Mouse (Mus musculus) heart, embryonic 11.5 days (tissue): ENCODE measurements around the gene Fam43a. TPM values are rescaled to one million over a fixed set of nuclear protein-coding genes. Genes with fewer than 3 reads are reported as not detected.

Experiments
- ATAC-seq: fragments of 200-750 bp; cut with Nextera tagmentation; replicated peaks from 2 replicates; pipeline ENCODE4 v1.8.0; 2017; ENCODE audit warnings: moderate library complexity; ENCODE audit not compliant: insufficient number of reproducible peaks, low FRiP score, low TSS enrichment
- H3K27ac ChIP-seq: fragments of 300-500 bp; sonication (generic); 2 replicates; pipeline ENCODE4 v1.5.1; 2014; ENCODE audit warnings: mild to moderate bottlenecking, low read depth, low read length
- H3K27me3 ChIP-seq: fragments of 300-500 bp; sonication (generic); 2 replicates; pipeline ENCODE4 v1.6.1; 2014; ENCODE audit warnings: mild to moderate bottlenecking, low read length, mixed read lengths; ENCODE audit not compliant: control insufficient read depth, insufficient read depth
- H3K36me3 ChIP-seq: fragments of 300-500 bp; sonication (generic); 2 replicates; pipeline ENCODE4 v1.6.1; 2014; ENCODE audit warnings: mild to moderate bottlenecking, low read length, moderate library complexity, mixed read lengths; ENCODE audit not compliant: control insufficient read depth, insufficient read depth
- H3K4me1 ChIP-seq: fragments of 300-500 bp; sonication (generic); 2 replicates; pipeline ENCODE4 v1.6.1; 2014; ENCODE audit warnings: low read length; ENCODE audit not compliant: control insufficient read depth, insufficient read depth
- H3K4me2 ChIP-seq: fragments of 300-500 bp; sonication (generic); 2 replicates; pipeline ENCODE4 v1.6.1; 2014; ENCODE audit warnings: mild to moderate bottlenecking, moderate library complexity
- H3K4me3 ChIP-seq: fragments of 300-500 bp; sonication (generic); 2 replicates; pipeline ENCODE4 v1.5.1; 2014; ENCODE audit warnings: low read depth, low read length
- H3K9ac ChIP-seq: fragments of 300-500 bp; sonication (generic); 2 replicates; pipeline ENCODE4 v1.6.1; 2014; ENCODE audit warnings: mild to moderate bottlenecking, low read depth, low read length, moderate library complexity
- H3K9me3 ChIP-seq: fragments of 300-500 bp; sonication (generic); replicated peaks from 2 replicates; pipeline ENCODE4 v1.6.1; 2016; ENCODE audit warnings: low read length; ENCODE audit not compliant: control insufficient read depth
- WGBS: fragments of 180-500 bp; shearing (Covaris S2); extraction: QIAGEN DNeasy Blood & Tissue Kit; methylation state at CpG from one replicate; pipeline ENCODE4 v1.1.7; 2014; ENCODE audit not compliant: insufficient replicate concordance; 5-methylcytosine and 5-hydroxymethylcytosine counted together
- polyA plus RNA-seq: library from polyadenylated mRNA; unstranded; fragments of >200 nt; fragmentation: Nextera tagmentation; extraction: Ambion mirVana; gene quantifications from 2 replicates; pipeline ENCODE4 v1.2.1, GENCODE M21; 2014

The Fam43a gene
- polyA plus RNA-seq, 1 experiment from 2014 or later, result 6.6 TPM

DNA sequence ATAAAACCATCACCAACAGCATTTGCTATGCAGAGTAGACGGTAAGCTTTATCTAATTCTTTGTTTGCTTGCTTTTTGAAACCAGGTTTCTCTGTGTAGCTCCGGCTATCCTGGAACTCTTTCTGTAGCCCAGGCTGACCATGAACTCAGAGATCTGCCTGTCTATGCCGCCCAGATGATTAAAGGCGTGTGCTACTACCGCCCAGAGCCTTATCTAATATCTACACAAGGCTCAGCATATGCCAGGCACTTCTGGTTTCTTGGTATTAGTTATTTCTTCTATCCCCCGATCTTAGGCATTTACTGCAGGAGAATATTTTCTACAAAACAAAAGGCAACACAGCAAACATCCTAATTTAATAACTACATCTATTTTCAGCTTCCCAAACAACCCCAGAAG, 33.9 kb upstream of the Fam43a start:
- H3K9ac ChIP-seq, result no peak overlapping the region
- no peaks in the 10 kb centered on the region for H3K4me1 ChIP-seq
- H3K27ac ChIP-seq, result no peak overlapping the region
- peaks cover 64% of the 10 kb centered on the region for H3K36me3 ChIP-seq
- H3K27me3 ChIP-seq, result no peaks in the 10 kb centered on the region
- no peak overlapping the region for H3K4me3 ChIP-seq
- no peak for ATAC-seq
- WGBS, result 84% methylated on average over 6 of the region's 6 CpGs
- H3K9me3 ChIP-seq, result no peaks in the 10 kb centered on the region
- no peak overlapping the region for H3K4me2 ChIP-seq

DNA sequence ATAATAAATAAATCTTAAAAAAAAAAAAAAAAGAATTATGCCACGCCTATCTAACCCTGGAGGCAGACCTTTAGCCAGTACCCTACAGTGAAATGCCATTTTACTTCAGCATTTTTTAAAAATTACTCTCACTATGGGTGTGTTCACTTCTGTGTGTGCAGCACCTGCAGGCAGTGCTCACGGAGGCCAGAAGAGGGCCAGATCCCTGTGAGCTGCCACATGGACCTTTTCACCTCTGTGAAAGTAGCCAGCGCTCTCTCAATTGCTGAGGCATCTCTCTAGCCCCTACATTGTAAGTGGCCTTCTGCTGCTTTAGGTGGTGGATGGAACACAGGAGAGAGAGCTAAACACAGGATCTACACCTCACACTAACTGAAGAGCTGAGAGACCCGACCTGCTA, 29.4 kb upstream of the Fam43a start:
- no peak overlapping the region for H3K9ac ChIP-seq
- WGBS, result 89% methylated on average over 4 of the region's 4 CpGs
- no peaks in the 10 kb centered on the region for H3K4me1 ChIP-seq
- H3K4me3 ChIP-seq, result no peak overlapping the region
- peaks cover 57% of the 10 kb centered on the region for H3K36me3 ChIP-seq
- H3K9me3 ChIP-seq, result no peaks in the 10 kb centered on the region
- no peak overlapping the region for H3K27ac ChIP-seq
- no peak overlapping the region for H3K4me2 ChIP-seq
- no peak for ATAC-seq
- no peaks in the 10 kb centered on the region for H3K27me3 ChIP-seq

DNA sequence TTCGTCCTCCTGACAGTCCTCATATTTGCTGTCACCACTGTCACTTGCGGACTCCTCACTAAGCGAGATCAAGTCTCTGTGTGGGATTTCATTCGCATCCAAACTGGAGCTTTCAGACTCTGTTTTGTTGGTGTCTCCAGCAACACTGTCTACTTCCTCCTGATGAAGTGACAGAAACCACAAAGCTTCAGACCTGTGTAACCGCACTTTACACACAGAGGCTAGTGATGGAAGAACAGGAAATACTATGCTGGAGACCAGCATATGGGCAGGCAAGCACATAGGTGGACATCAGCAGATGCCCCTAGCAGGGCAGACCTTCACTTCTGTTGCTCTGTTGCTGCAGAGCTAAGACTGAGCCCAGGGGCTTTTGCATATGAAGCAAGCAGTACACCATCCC, 28.1 kb upstream of the Fam43a start:
- Histone ChIP-seq H3K4me3 (no peak overlapping the region), H3K9ac (no peak overlapping the region)

DNA sequence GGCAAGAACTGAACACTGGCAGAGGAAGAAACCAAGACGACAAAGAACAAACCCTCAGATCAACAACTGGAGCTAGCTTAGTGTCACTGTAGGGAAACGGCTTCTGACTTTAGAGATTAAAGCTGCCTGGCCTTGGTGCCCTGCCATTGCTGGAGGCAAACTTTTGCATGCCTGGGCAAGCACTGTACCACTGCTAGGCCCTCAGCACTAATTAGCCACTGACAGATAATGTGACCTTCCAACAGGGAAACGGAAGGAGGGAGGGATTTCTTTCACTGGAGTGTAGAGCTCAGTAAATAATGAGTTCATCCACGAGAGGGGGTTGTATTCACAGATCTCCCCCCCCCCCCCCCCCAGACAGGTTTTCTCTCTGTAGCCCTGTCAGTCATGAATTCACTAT, 27.3 kb upstream of the Fam43a start:
- Histone ChIP-seq H3K27ac (no peak overlapping the region), H3K4me2 (no peak overlapping the region), H3K36me3 (peaks cover 57% of the 10 kb centered on the region), H3K4me1 (no peaks in the 10 kb centered on the region), H3K27me3 (no peaks in the 10 kb centered on the region), H3K4me3 (no peak overlapping the region), H3K9ac (no peak overlapping the region), H3K9me3 (no peaks in the 10 kb centered on the region)
- ATAC-seq, result no peak
- WGBS, result 64% methylated on average over 4 of the region's 4 CpGs

More for the DNA sequence above, 28.1 kb upstream of the Fam43a start:
- 91% methylated on average over 5 of the region's 5 CpGs for WGBS
- no peak overlapping the region for H3K4me2 ChIP-seq
- peaks cover 56% of the 10 kb centered on the region for H3K36me3 ChIP-seq
- H3K27ac ChIP-seq, result no peak overlapping the region
- ATAC-seq, result no peak
- H3K9me3 ChIP-seq, result no peaks in the 10 kb centered on the region
- H3K27me3 ChIP-seq, result no peaks in the 10 kb centered on the region
- no peaks in the 10 kb centered on the region for H3K4me1 ChIP-seq

DNA sequence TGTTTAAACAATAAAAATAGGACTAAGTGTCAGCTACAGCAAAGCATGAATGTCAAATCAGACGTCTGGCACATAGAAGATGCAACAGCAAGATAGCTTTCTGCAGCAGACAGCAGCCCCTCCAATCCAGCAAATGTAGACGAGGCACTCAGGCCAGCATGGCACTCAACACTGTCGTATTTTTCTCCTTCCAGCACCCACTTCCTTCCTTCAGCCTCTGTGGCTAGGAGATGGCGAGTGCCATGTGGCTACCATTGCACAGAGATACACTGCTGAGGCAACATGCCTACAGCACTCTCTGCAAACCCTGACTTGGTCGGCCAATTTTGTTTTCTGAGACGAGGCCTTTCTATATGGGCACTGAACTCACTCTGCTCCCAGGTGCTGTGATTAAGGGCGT, 23.7 kb upstream of the Fam43a start:
- H3K4me3 ChIP-seq, result no peak overlapping the region
- no peaks in the 10 kb centered on the region for H3K9me3 ChIP-seq
- WGBS, result 75% methylated on average over 7 of the region's 7 CpGs

DNA sequence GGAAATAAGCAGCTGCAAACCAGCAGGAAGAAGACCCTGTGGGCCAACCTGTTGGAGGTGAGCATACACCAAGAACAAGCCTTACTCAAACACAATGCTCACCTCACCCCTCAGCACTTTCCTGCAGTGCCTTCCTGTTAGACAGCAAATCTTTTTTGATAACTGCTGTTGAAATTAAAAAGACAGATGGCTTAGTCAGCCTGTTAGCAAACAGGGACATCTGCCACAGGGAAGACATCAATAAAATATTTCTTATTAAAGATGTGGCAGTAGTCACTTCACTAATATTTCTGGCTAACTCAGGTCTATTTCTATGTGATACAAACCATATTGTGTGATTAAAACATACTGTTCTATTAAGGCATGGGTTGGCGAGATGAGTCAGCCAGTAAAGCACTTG, 23.1 kb upstream of the Fam43a start:
- H3K27me3 ChIP-seq, result no peaks in the 10 kb centered on the region
- 89% methylated on average over 1 of the region's 1 CpGs for WGBS
- no peaks in the 10 kb centered on the region for H3K4me1 ChIP-seq

More for the DNA sequence above, 23.7 kb upstream of the Fam43a start:
- no peak overlapping the region for H3K27ac ChIP-seq
- no peak for ATAC-seq
- no peak overlapping the region for H3K9ac ChIP-seq
- H3K36me3 ChIP-seq, result peaks cover 55% of the 10 kb centered on the region
- no peaks in the 10 kb centered on the region for H3K4me1 ChIP-seq
- H3K4me2 ChIP-seq, result no peak overlapping the region
- H3K27me3 ChIP-seq, result no peaks in the 10 kb centered on the region

DNA sequence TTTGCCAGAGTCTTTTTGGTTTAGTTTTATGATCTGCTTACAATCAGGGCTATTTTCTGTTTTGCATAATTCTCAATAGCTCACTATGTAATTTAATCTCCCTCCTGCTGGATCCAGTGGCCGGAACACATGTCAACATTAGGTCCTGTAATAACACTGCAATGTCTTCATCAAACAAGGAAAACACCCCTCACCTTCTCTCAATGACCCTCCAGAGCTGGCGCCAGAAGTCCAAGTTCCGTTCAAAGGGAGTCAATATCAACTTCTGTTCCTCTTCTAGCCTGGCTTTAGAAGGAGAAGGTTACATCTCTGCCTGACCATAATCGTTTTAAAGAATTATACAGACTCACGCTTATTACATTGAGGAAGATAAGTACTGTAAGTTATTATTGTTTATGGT, 18.8 kb upstream of the Fam43a start:
- H3K27me3 ChIP-seq, result no peaks in the 10 kb centered on the region
- H3K9ac ChIP-seq, result no peak overlapping the region
- no peaks in the 10 kb centered on the region for H3K4me1 ChIP-seq
- 88% methylated on average over 5 of the region's 5 CpGs for WGBS
- peaks cover 50% of the 10 kb centered on the region for H3K36me3 ChIP-seq
- no peak for ATAC-seq
- H3K27ac ChIP-seq, result no peak overlapping the region
- no peaks in the 10 kb centered on the region for H3K9me3 ChIP-seq
- no peak overlapping the region for H3K4me3 ChIP-seq
- H3K4me2 ChIP-seq, result no peak overlapping the region

More for the DNA sequence above, 23.1 kb upstream of the Fam43a start:
- Histone ChIP-seq H3K9me3 (no peaks in the 10 kb centered on the region), H3K4me2 (no peak overlapping the region), H3K9ac (no peak overlapping the region), H3K4me3 (no peak overlapping the region), H3K36me3 (peaks cover 51% of the 10 kb centered on the region), H3K27ac (no peak overlapping the region)
- ATAC-seq, result no peak

DNA sequence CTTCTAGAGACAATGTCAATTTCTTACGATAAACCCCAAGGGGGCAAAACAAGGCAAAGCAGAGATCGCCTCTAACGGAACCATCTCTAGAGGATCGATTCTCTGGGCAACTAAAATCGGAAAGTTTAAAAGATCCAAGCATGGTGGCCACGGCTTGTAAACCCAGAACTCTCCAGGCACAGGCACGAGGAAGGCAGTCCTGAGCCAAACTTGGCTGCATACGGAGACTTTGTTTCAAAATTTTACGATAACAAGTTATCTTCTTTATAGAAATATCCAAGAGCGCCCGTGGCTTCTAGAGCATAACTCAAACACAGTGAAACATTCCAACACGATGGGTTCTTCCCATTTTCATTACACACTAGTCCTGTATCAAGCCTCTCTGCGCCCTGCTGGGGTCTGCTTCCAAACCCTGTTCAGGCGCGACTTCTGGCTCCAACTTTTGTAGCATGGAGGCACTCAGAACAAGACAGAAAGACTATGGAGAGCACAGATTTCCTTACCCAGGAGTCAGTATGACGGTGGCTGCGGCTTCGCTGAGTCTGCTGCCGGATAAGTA, 12.5 kb upstream of the Fam43a start:
- no peaks in the 10 kb centered on the region for H3K9me3 ChIP-seq
- 3% methylated on average over 19 of the region's 19 CpGs for WGBS
- ATAC-seq, result peak; percentile 31; the same call in 1 of the 2 replicates
- H3K4me2 ChIP-seq, result peak overlapping the region; percentile 97
- peak overlapping the region; percentile 25 for H3K27ac ChIP-seq
- H3K36me3 ChIP-seq, result peaks cover 9% of the 10 kb centered on the region
- H3K27me3 ChIP-seq, result no peaks in the 10 kb centered on the region
- H3K4me3 ChIP-seq, result peak overlapping the region; percentile 91
- H3K9ac ChIP-seq, result peak overlapping the region; percentile 87
- H3K4me1 ChIP-seq, result peaks cover 4% of the 10 kb centered on the region; the same call in 1 of the 2 replicates
